Mouse (Mus musculus) macrophage (primary cell): ENCODE measurements around the gene Slc25a35. TPM values are rescaled to one million over a fixed set of nuclear protein-coding genes. Genes with fewer than 3 reads are reported as not detected.
"Not testable (repeated sequence)": the region's sequence is repeated elsewhere in the genome, so short reads cannot be mapped to it uniquely, and the experiment has no call there.

Source experiments
- H3K27ac ChIP-seq: fragments of 350-480 bp; formaldehyde crosslinking; 2 replicates; pipeline ENCODE4 v1.9.0; 2021
- H3K36me3 ChIP-seq: fragments of 350-480 bp; formaldehyde crosslinking; 2 replicates; pipeline ENCODE4 v1.9.0; 2021; ENCODE audit errors: inconsistent target
- H3K4me3 ChIP-seq: fragments of 350-480 bp; formaldehyde crosslinking; 2 replicates; pipeline ENCODE4 v1.9.0; 2021; ENCODE audit errors: inconsistent target
- H3K79me2 ChIP-seq: fragments of 350-480 bp; formaldehyde crosslinking; 2 replicates; pipeline ENCODE4 v1.9.0; 2021; ENCODE audit errors: inconsistent target
- WGBS: methylation state at CpG from one replicate; pipeline ENCODE4 v1.1.7; 2026; ENCODE audit warnings: inconsistent platforms; ENCODE audit not compliant: missing documents; 5-methylcytosine and 5-hydroxymethylcytosine counted together
- polyA plus RNA-seq: library from polyadenylated mRNA; stranded (reverse); fragments of 250-400 nt; gene quantifications from 3 replicates; pipeline ENCODE4 v1.2.4, GENCODE M21; 2018; ENCODE audit warnings: inconsistent platforms
- total RNA-seq, 78 experiments: library from RNA; depleted of rRNA; stranded (reverse); fragments of 250-400 nt; gene quantifications; 1 replicate in 9 of 78; 2 replicates in 24 of 78; 3 replicates in 43 of 78; 4 replicates in 2 of 78; pipeline ENCODE4 v1.2.4; 2018; ENCODE audit warnings: inconsistent platforms in 56 of 78

Slc25a35 gene
- 1 to 10 TPM in 18 of 26 experiments, under 1 TPM in 6, not detected in 2; 0.16 to 7.9 (median 2.2) TPM for total RNA-seq (2018; cell fraction: chromatin; rRNA removed)
- total RNA-seq (2018; cell fraction: cytosol; rRNA removed), result 1 to 10 TPM; 1.5 to 5.1 (median 3.0) TPM
- 10 to 100 TPM in 1 of 26 experiments, 1 to 10 TPM in 21, under 1 TPM in 4; 0.31 to 13.4 (median 3.1) TPM for total RNA-seq (2018; cell fraction: nucleus; rRNA removed)
- 2.7 to 3.2 TPM (median 2.7 TPM) in 3 replicates for polyA plus RNA-seq

DNA sequence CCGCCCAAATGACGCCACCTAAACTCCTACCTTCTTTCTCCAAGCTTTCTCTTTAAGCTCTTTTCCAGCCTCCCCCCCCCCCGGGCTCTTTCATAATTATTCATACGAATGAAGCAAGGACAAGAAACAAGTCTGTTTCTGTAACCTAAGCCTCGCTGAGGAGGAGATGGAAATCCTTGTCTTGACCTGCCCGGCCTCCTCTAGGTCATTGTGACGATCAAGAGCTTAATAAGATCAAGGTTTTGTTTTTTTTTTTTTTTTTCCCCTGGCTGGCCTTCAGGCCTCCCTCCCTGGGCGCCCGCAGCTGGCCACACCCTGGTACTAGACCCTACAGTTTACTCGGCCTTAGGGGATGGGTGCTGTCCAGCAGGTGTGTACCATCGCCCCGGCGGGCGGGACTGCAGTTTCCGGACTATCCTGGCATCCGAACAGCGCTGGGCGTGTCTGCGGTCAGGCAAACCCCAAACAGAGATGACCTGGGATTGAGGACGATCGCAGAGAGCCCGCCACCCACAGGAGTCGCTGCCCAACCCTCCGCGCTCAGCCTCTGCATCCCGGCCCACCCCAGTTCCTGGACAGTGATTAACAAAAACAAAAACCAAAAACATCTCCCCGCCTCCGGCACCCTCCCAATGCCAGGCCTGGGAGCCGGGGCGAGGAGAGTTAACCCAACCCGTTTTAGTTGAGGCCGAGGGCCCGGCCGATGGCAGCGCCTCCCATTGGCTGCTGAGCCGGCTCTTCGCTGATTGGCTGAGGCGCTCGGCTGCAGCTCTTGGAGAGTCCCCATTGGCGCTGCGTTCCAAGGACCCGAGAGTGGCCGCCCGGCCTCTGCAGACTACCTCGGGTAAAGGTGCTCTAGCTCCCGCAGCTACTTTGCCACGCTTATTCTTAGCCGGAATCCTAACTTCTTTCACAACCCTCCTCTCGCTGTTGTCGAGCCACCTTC lies at the start of gene Slc25a35:
Gene Slc25a35, plus strand, starts transcription at position 795 of the 946 bp plus-strand sequence.
- 1% methylated on average over 45 of the region's 50 CpGs for WGBS

DNA sequence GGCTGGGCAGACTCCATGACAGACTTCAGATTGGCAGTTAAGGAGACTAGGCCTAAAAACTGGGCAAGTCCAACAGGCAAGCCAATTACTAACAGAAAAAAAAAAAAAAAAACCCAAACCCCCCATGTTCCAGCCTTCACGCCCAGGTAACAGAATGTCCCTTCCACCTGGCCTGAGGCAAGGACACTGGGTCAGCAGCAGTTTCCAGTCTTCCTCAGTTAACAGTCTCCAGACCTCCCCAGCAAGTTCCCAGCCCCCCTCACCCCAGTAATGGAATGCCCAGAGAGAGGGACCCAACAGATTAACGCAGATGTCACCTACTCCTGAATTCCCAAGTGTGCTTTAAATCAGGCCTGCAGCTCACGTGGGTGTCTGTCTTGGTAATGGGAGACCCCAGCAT lies 44.7 kb upstream of the Slc25a35 start:
- Histone ChIP-seq H3K79me2 (no peaks in the 10 kb centered on the region), H3K36me3 (no peaks in the 10 kb centered on the region), H3K27ac (no peak overlapping the region), H3K4me3 (no peak overlapping the region)
- WGBS, result 84% methylated on average over 3 of the region's 3 CpGs

More for the DNA sequence above, at the start of gene Slc25a35:
- Histone ChIP-seq H3K79me2 (no peaks in the 10 kb centered on the region), H3K4me3 (peak within 1 kb of the TSS; percentile 55), H3K27ac (no peak within 1 kb of the TSS), H3K36me3 (no peaks in the 10 kb centered on the region)

DNA sequence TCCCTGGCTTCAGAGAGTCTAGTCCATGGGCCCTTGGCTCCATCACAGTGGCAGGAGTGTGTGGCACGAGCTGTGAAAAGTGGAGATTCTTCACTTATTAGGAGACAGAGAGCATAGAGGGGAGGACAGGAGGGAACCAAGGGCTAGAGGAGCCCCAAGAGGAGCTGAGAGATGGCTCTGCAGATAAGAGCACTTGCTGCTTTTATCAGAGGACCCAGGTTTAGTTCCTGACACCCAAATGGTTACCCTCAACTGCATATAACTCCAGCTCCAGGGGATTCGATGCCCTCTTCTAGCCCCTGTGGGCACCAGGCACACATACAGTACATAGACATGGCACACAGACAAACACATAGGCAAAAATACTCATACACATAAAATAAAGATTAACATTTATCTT lies 43.2 kb upstream of the Slc25a35 start:
- 65% methylated on average over 2 of the region's 2 CpGs for whole genome bisulfite sequencing

DNA sequence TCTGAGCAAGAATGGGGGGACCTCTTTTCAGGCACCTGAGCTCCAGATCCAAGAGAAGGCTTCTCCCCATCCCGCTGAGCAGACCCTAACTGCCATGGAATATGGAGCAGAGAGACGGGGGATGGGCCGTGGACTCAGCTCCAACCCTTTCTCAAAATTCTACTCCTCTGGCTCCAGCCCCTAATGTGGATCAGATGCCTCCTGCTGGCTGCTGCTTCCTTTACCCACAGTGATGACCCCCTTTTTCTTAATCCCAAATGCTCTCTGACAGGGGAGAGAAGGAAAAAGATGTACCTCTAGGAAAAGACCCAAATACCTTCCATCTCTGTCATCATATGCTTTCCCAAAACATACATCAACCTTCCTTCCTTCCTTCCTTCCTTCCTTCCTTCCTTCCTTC lies 41.0 kb upstream of the Slc25a35 start, which contains the start of gene Odf4:
Gene Odf4, minus strand, starts transcription at position 101 of the 400 bp plus-strand sequence.
- WGBS, result 88% methylated on average over 3 of the region's 3 CpGs
- Histone ChIP-seq H3K36me3 (no peaks in the 10 kb centered on the region), H3K27ac (no peak within 1 kb of the TSS), H3K79me2 (no peaks in the 10 kb centered on the region), H3K4me3 (no peak within 1 kb of the TSS)

More for the DNA sequence above, 43.2 kb upstream of the Slc25a35 start:
- no peak overlapping the region for H3K27ac ChIP-seq
- no peak overlapping the region for H3K4me3 ChIP-seq
- no peaks in the 10 kb centered on the region for H3K36me3 ChIP-seq
- no peaks in the 10 kb centered on the region for H3K79me2 ChIP-seq

DNA sequence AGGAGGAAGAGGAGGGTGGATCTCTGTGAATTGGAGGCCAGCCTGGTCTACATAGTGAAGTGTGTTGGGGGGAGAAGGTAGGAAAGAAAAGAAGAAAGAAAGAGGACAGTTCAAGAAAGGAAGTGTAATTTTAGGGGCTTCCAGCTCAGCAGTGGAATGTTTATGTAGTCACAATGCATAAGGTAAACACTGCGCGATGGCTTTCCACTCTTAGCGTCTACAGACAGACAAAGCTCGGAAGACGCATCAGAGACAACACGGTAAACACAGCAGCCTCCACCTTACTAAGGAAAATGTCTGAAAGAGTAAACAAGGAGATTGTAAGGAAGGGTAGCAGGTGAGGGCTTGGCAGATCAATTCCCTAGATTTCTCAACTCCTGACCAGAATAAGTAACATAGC lies 38.0 kb upstream of the Slc25a35 start:
- no peak overlapping the region for H3K4me3 ChIP-seq
- no peak overlapping the region for H3K27ac ChIP-seq
- H3K79me2 ChIP-seq, result no peaks in the 10 kb centered on the region
- WGBS, result 90% methylated on average over 6 of the region's 6 CpGs
- no peaks in the 10 kb centered on the region for H3K36me3 ChIP-seq

DNA sequence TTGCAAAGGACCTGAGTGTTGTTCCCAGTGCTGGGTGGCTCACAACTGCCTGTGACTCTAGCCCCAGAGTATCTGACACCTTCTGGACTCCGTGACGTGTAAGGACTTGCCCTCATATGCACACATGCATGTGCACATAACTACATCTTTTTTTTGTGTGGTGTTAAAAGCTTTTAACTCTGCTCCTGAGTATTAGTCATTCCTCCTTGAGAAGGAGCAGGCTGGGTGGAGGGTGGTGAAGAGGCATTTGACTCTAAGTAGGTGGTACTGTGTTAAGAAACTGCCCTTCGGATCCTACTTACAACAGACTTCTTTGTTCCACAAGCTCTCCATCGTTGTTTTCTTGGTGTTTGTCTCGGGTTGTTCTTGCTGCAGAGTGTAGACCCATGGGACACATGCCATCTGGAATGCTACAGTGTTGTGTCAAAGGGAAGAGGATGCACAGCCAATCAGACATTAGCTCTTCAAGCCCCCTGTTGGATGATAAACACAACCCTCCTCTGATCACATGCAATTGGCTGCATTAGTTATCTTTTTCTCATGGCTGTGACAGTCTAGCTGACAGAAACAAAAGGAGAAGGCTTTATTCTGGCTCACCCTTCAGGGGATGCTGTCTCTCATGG lies 33.9 kb upstream of the Slc25a35 start:
- H3K36me3 ChIP-seq, result no peaks in the 10 kb centered on the region
- WGBS, result 84% methylated on average over 5 of the region's 5 CpGs
- no peaks in the 10 kb centered on the region for H3K79me2 ChIP-seq
- no peak overlapping the region for H3K4me3 ChIP-seq
- H3K27ac ChIP-seq, result no peak overlapping the region

DNA sequence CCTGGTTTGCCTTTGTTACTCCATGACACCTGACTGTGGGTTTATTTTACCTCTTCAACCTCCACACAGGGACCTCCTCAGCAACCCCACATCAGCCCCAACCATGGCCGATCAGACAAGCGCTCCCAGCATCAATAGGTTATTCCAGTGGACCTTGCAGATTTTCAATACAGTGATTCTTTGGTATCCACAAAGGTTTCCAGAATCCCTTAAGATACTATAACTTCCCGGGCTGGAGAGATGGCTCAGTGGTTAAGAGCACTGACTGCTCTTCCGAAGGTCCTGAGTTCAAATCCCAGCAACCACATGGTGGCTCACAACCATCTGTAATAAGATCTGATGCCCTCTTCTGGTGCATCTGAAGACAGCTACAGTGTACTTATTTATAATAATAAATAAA lies 31.0 kb upstream of the Slc25a35 start:
- H3K36me3 ChIP-seq, H3K27ac ChIP-seq, H3K79me2 ChIP-seq, H3K4me3 ChIP-seq: not testable (repeated sequence)
- WGBS, result 86% methylated on average over 4 of the region's 4 CpGs

DNA sequence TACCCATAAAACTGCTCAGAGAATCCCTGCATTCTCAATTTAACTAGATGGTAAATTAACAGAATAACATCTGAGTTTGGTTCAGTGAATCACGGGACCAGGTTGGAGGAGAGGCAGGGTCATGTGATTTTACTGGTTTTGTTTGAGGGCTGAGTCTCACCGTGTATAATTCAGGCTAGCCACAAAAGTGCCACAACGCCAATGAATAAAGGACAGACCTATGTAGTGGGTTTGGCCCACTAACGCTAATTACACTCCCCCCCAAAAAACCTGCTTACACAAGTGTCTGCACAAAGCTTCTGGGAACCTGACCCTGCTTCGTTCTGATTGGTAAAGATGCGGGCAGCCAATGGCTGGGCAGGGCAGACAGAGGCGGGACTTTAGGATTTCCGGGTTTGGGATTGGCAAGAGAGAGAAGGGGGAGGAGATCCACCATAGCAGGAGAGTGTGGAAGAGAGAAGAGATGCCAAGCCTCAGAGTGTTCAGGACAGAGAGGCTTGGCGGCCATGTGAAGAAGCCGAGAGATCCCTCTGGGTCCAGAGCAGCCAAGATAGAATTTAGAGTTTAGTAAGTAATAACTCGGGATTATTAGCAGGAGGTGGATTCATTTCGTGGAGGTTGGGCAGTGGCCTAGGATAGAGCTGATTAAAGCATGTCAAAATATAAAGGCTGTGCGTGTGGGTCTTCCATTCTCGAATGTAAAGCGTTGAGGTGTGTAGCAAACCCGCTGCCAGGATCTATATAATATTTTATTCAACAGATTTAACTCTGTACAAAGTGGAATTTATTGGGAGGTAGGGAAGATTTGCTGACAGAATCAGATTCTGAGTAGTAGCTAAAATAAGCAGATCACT lies 28.3 kb upstream of the Slc25a35 start:
- WGBS, result under 1% methylated on average over 16 of the region's 16 CpGs
- Histone ChIP-seq H3K79me2 (no peaks in the 10 kb centered on the region; the same call in 1 of the 2 replicates), H3K4me3 (peak overlapping the region; percentile 49), H3K27ac (peak overlapping the region; percentile 51), H3K36me3 (no peaks in the 10 kb centered on the region)

DNA sequence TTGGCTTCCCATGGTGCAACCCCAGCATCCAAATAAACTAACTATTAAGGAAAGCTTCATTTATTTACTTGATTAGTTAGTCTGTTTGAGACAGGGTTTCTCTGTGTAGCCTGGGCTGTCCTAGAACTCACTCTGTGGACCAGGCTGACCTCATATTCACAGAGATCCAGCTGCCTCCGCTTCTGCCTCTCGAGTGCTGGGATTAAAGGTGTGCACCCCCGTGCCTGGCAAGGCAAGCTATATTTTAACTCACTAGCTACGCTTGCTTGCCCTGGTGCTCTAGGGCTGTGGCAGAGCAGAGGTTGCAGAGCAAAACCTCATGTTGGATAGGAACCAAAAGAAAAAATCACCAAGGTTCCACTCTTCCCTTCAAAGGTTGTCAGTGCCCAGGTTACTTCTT lies 27.4 kb upstream of the Slc25a35 start:
- no peaks in the 10 kb centered on the region; the same call in 1 of the 2 replicates for H3K79me2 ChIP-seq
- no peak overlapping the region for H3K27ac ChIP-seq
- WGBS, result 61% methylated on average over 4 of the region's 4 CpGs
- H3K36me3 ChIP-seq, result no peaks in the 10 kb centered on the region
- peak overlapping the region; percentile 49 for H3K4me3 ChIP-seq

DNA sequence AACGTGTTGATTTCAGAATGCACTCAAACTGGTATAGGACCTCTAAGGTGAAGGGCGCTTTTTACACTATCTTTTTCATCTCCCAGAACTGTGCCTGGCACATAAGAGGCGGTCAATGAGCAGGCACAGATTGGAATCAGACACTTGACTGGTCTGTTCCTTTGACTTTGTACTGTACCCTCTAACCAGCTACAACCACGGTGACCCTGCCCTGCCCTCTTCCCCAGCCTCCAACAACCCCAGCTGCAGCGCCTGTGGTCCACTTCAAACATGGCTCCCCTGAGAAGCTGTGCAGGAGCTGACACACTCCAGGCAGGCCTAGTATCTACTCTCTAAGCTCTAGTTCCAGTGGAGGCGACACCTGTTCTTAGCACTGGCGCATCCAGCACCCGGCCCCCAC lies 25.2 kb upstream of the Slc25a35 start:
- no peak overlapping the region for H3K4me3 ChIP-seq
- H3K36me3 ChIP-seq, result no peaks in the 10 kb centered on the region
- no peak overlapping the region for H3K27ac ChIP-seq
- WGBS, result 94% methylated on average over 8 of the region's 8 CpGs
- no peaks in the 10 kb centered on the region; the same call in 1 of the 2 replicates for H3K79me2 ChIP-seq

DNA sequence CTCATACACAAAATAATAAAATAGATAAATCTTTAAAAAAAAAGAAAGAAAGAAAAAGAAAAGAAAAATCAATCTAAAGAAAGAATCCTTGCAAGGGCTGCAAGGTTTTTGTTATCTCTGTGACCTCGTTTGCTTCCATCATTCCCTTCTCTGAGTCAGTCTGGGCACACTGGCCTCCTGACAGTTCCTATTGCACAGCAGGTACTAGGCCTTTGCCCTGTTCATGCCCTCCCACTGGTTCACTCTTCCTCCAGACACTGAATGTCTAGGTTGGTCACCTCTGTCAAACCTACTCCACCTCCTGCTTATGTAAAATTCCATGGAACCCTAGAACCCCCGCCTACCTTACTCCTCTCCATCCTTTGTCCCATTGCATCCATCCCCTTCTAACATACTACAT lies 22.7 kb upstream of the Slc25a35 start:
- WGBS, result 94% methylated on average over 2 of the region's 2 CpGs
- H3K79me2 ChIP-seq, result no peaks in the 10 kb centered on the region; the same call in 1 of the 2 replicates
- no peak overlapping the region for H3K27ac ChIP-seq

DNA sequence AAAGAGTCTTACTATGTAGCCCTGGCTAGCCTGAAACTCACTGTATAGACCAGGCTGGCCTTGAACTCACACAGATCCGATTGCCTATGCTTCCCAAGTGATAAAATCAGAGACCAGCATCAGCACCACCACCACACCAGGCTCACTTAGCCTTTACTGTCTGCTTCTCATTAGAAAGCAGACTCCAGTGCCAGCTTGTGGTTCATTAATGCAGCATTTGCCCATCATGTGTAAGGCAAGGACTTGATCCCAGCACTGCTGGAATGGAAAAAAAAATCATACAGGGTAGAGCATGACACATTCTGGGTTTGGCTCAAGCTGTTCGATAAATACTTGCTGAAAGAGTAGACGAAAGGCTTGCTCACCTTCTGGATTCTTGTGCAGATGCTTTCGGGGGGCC lies 21.9 kb upstream of the Slc25a35 start:
- Histone ChIP-seq H3K36me3 (no peaks in the 10 kb centered on the region), H3K27ac (no peak overlapping the region), H3K79me2 (no peaks in the 10 kb centered on the region), H3K4me3 (no peak overlapping the region)
- 94% methylated on average over 4 of the region's 4 CpGs for WGBS

More for the DNA sequence above, 22.7 kb upstream of the Slc25a35 start:
- H3K36me3 ChIP-seq, result no peaks in the 10 kb centered on the region
- no peak overlapping the region for H3K4me3 ChIP-seq

DNA sequence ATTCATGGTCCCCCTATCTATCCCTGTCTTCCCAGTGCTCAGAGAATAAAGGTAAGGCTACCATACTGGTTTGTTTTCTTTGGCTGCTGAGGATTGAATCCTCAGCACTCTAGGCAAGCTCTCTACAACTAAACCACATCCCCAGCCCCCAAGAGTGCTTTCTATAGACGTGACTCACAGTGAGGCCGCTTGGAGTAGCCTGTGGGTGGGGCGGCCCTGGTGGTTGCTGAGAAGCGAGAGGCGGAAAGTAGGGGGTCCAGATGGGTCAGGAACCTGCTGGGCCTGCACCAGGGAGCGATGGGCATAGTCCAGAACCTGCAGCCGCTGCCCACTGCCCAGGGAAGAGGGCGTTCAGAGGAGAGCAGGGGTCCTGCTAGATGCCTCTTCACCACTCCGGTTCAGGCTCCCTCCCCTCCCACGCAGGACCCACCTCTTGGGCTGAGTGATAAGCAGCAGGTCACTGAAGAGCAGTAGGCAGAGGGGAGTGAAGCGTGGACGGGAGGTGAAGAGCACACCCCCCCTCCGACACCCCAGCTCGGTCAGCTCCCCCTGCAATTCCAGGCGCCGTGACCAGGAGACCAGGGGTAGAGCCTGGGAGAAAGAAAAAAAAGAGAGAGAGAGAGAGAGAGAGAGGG lies 21.0 kb upstream of the Slc25a35 start:
- Histone ChIP-seq H3K4me3 (no peak overlapping the region), H3K27ac (no peak overlapping the region), H3K79me2 (no peaks in the 10 kb centered on the region), H3K36me3 (no peaks in the 10 kb centered on the region)
- 88% methylated on average over 6 of the region's 16 CpGs for WGBS
